Mouse (Mus musculus): ENCODE measurements around the gene Kat5. TPM values are rescaled to one million over a fixed set of nuclear protein-coding genes. Genes with fewer than 3 reads are reported as not detected.
A peak's percentile ranks its signal among the peaks of the same experiment; 100 is the strongest.

The Kat5 gene
- polyA plus RNA-seq (2014; fragmentation: Nextera tagmentation; extraction: Ambion mirVana), result 31.5 and 36.0 TPM in 2 replicates

GRCm38 (mm10) chr19:5609547-5610404, at the start of gene Kat5:
Kat5 (minus strand) TSS chr19:5610237.
- H3K4me1 ChIP-seq (ENCODE audit: control insufficient read depth, insufficient read depth, low read length), result peaks cover 14% of the 10 kb centered on the region
- H3K9ac ChIP-seq (ENCODE audit: low read depth, low read length), result peak within 1 kb of the TSS; percentile 65
- peak within 1 kb of the TSS; percentile 69 for H3K4me2 ChIP-seq (replicated peaks; ENCODE audit: low read depth, low read length)
- no peaks in the 10 kb centered on the region for H3K27me3 ChIP-seq (ENCODE audit: control insufficient read depth, insufficient read depth, low read length)
- no peaks in the 10 kb centered on the region for H3K9me3 ChIP-seq (ENCODE audit: control insufficient read depth, low read length)
- H3K36me3 ChIP-seq (ENCODE audit: control insufficient read depth, insufficient read depth, low read length), result peaks cover 42% of the 10 kb centered on the region
- peak within 1 kb of the TSS; percentile 95 for H3K27ac ChIP-seq (ENCODE audit: low read depth, low read length)
- WGBS, result under 1% methylated on average over 54 of the region's 55 CpGs
- H3K4me3 ChIP-seq (ENCODE audit: low read length), result peak within 1 kb of the TSS; percentile 57
- ATAC-seq (ENCODE audit: low FRiP score, low TSS enrichment), result peak; percentile 93

- peak overlapping the region; percentile 44 for H3K4me3 ChIP-seq (ENCODE audit: low read length)
- 0 out of 2 replicates have a peak, but pooled peaks have one; percentile 1 for ATAC-seq (ENCODE audit: low FRiP score, low TSS enrichment)
- H3K27me3 ChIP-seq (ENCODE audit: control insufficient read depth, insufficient read depth, low read length), result peaks cover 9% of the 10 kb centered on the region; the same call in 1 of the 2 replicates
- H3K9ac ChIP-seq (ENCODE audit: low read depth, low read length), result peak overlapping the region; percentile 53; the same call in 1 of the 2 replicates
- H3K4me2 ChIP-seq (replicated peaks; ENCODE audit: low read depth, low read length), result peak overlapping the region; percentile 67
- peaks cover 34% of the 10 kb centered on the region for H3K36me3 ChIP-seq (ENCODE audit: control insufficient read depth, insufficient read depth, low read length)
- peaks cover 5% of the 10 kb centered on the region for H3K4me1 ChIP-seq (ENCODE audit: control insufficient read depth, insufficient read depth, low read length)
- 16% methylated on average over 43 of the region's 43 CpGs for WGBS
- H3K9me3 ChIP-seq (ENCODE audit: control insufficient read depth, low read length), result no peaks in the 10 kb centered on the region
- no peak overlapping the region for H3K27ac ChIP-seq (ENCODE audit: low read depth, low read length)
Observed at GRCm38 (mm10) chr19:5654720-5655298, 44.8 kb upstream of the Kat5 start.

- Histone ChIP-seq H3K9me3 (ENCODE audit: control insufficient read depth, low read length) (no peaks in the 10 kb centered on the region), H3K36me3 (ENCODE audit: control insufficient read depth, insufficient read depth, low read length) (peaks cover 34% of the 10 kb centered on the region), H3K4me2 (replicated peaks; ENCODE audit: low read depth, low read length) (peak overlapping the region; percentile 67), H3K9ac (ENCODE audit: low read depth, low read length) (peak overlapping the region; percentile 53), H3K4me3 (ENCODE audit: low read length) (peak overlapping the region; percentile 44), H3K27ac (ENCODE audit: low read depth, low read length) (no peak overlapping the region), H3K27me3 (ENCODE audit: control insufficient read depth, insufficient read depth, low read length) (peaks cover 9% of the 10 kb centered on the region; the same call in 1 of the 2 replicates), H3K4me1 (ENCODE audit: control insufficient read depth, insufficient read depth, low read length) (peaks cover 11% of the 10 kb centered on the region)
- WGBS, result 5% methylated on average over 62 of the region's 62 CpGs
- peak; percentile 69 for ATAC-seq (ENCODE audit: low FRiP score, low TSS enrichment)
Observed at GRCm38 (mm10) chr19:5653969-5654719, 44.1 kb upstream of the Kat5 start.

GRCm38 (mm10) chr19:5652570-5652969, 42.5 kb upstream of the Kat5 start:
- Histone ChIP-seq H3K36me3 (ENCODE audit: control insufficient read depth, insufficient read depth, low read length) (peaks cover 32% of the 10 kb centered on the region), H3K27ac (ENCODE audit: low read depth, low read length) (no peak overlapping the region), H3K9me3 (ENCODE audit: control insufficient read depth, low read length) (no peaks in the 10 kb centered on the region), H3K9ac (ENCODE audit: low read depth, low read length) (no peak overlapping the region), H3K27me3 (ENCODE audit: control insufficient read depth, insufficient read depth, low read length) (peaks cover 9% of the 10 kb centered on the region; the same call in 1 of the 2 replicates), H3K4me2 (replicated peaks; ENCODE audit: low read depth, low read length) (no peak overlapping the region), H3K4me1 (ENCODE audit: control insufficient read depth, insufficient read depth, low read length) (peaks cover 20% of the 10 kb centered on the region), H3K4me3 (ENCODE audit: low read length) (no peak overlapping the region)
- ATAC-seq (ENCODE audit: low FRiP score, low TSS enrichment), result no peak
- 80% methylated on average over 6 of the region's 6 CpGs for WGBS

GRCm38 (mm10) chr19:5651502-5652274, 41.7 kb upstream of the Kat5 start:
- Histone ChIP-seq H3K36me3 (ENCODE audit: control insufficient read depth, insufficient read depth, low read length) (peaks cover 41% of the 10 kb centered on the region), H3K27me3 (ENCODE audit: control insufficient read depth, insufficient read depth, low read length) (peaks cover 9% of the 10 kb centered on the region; the same call in 1 of the 2 replicates), H3K9ac (ENCODE audit: low read depth, low read length) (no peak overlapping the region), H3K4me2 (replicated peaks; ENCODE audit: low read depth, low read length) (no peak overlapping the region), H3K4me3 (ENCODE audit: low read length) (no peak overlapping the region), H3K27ac (ENCODE audit: low read depth, low read length) (no peak overlapping the region), H3K4me1 (ENCODE audit: control insufficient read depth, insufficient read depth, low read length) (peaks cover 20% of the 10 kb centered on the region), H3K9me3 (ENCODE audit: control insufficient read depth, low read length) (no peaks in the 10 kb centered on the region)
- 67% methylated on average over 13 of the region's 13 CpGs for WGBS
- ATAC-seq (ENCODE audit: low FRiP score, low TSS enrichment), result no peak

- WGBS, result 42% methylated on average over 6 of the region's 6 CpGs
- H3K9me3 ChIP-seq (ENCODE audit: control insufficient read depth, low read length), result no peaks in the 10 kb centered on the region
- peak overlapping the region; percentile 73; the same call in 1 of the 2 replicates for H3K27ac ChIP-seq (ENCODE audit: low read depth, low read length)
- peaks cover 64% of the 10 kb centered on the region for H3K36me3 ChIP-seq (ENCODE audit: control insufficient read depth, insufficient read depth, low read length)
- H3K4me2 ChIP-seq (replicated peaks; ENCODE audit: low read depth, low read length), result peak overlapping the region; percentile 45
- no peak for ATAC-seq (ENCODE audit: low FRiP score, low TSS enrichment)
- H3K9ac ChIP-seq (ENCODE audit: low read depth, low read length), result peak overlapping the region; percentile 35; the same call in 1 of the 2 replicates
- peaks cover under 1% of the 10 kb centered on the region; the same call in 1 of the 2 replicates for H3K27me3 ChIP-seq (ENCODE audit: control insufficient read depth, insufficient read depth, low read length)
- H3K4me1 ChIP-seq (ENCODE audit: control insufficient read depth, insufficient read depth, low read length), result peaks cover 16% of the 10 kb centered on the region
- peak overlapping the region; percentile 26 for H3K4me3 ChIP-seq (ENCODE audit: low read length)
Observed at GRCm38 (mm10) chr19:5649298-5649741, 39.3 kb upstream of the Kat5 start.

- peak; percentile 88 for ATAC-seq (ENCODE audit: low FRiP score, low TSS enrichment)
- Histone ChIP-seq H3K27me3 (ENCODE audit: control insufficient read depth, insufficient read depth, low read length) (no peaks in the 10 kb centered on the region), H3K4me1 (ENCODE audit: control insufficient read depth, insufficient read depth, low read length) (peaks cover 14% of the 10 kb centered on the region; the same call in 1 of the 2 replicates), H3K36me3 (ENCODE audit: control insufficient read depth, insufficient read depth, low read length) (peaks cover 71% of the 10 kb centered on the region), H3K9ac (ENCODE audit: low read depth, low read length) (peak overlapping the region; percentile 35; the same call in 1 of the 2 replicates), H3K4me2 (replicated peaks; ENCODE audit: low read depth, low read length) (peak overlapping the region; percentile 45), H3K27ac (ENCODE audit: low read depth, low read length) (peak overlapping the region; percentile 73), H3K9me3 (ENCODE audit: control insufficient read depth, low read length) (no peaks in the 10 kb centered on the region), H3K4me3 (ENCODE audit: low read length) (peak overlapping the region; percentile 26)
- WGBS, result 9% methylated on average over 26 of the region's 26 CpGs
Observed at GRCm38 (mm10) chr19:5648401-5649297, 38.6 kb upstream of the Kat5 start.

All from kidney, embryonic 14.5 days (tissue).